Mouse (Mus musculus) left cerebral cortex, adult 2 months (tissue): ENCODE measurements at regions not wholly inside any gene's neighbourhood (a gene's known extent, or its start where the extent isn't known, plus 50 kb on each side); places are given as distances from the start of the nearest gene placed in this dataset.

ENCODE experiments used
- DNase-seq, 2 experiments: peaks; one replicate each; pipeline ENCODE4 v3.0.0; 2021 to 2022; ENCODE audit warnings: low spot score in 2 of 2, mixed read lengths in 1 of 2; ENCODE audit errors: extremely low spot score in 1 of 2
- H3K27ac ChIP-seq: fragments of 200-600 bp; 2 replicates; pipeline ENCODE4 v1.8.1; 2022
- H3K4me3 ChIP-seq: fragments of 200-600 bp; 2 replicates; pipeline ENCODE4 v1.8.1; 2022
- CTCF ChIP-seq: fragments of 200-600 bp; IDR thresholded peaks from 2 replicates; pipeline ENCODE4 v1.8.1; 2022; ENCODE audit warnings: antibody characterized with exemption, mild to moderate bottlenecking, moderate library complexity
- intact Hi-C: fragments of 180-260 bp; cut with DNase I; formaldehyde crosslinking; loops from one replicate; pipeline ENCODE4 v1.15.1; 2025

GRCm38 (mm10) chr4:135041921-135042320, 78.5 kb upstream of the Runx3 start:
- no peak for TF ChIP-seq CTCF
- intact Hi-C loops = no loop called here
- no peak overlapping the region for H3K4me3 ChIP-seq
- H3K27ac ChIP-seq = no peak overlapping the region
- no peak for DNase-seq

GRCm38 (mm10) chr4:135042501-135042900, 78.0 kb upstream of the Runx3 start:
- H3K4me3 ChIP-seq = no peak overlapping the region
- TF ChIP-seq CTCF = no peak
- no peak overlapping the region for H3K27ac ChIP-seq
- intact Hi-C loops = no loop called here
- DNase-seq = no peak

GRCm38 (mm10) chr4:135045054-135045453, 75.4 kb upstream of the Runx3 start:
- Histone ChIP-seq H3K27ac (no peak overlapping the region), H3K4me3 (no peak overlapping the region)
- intact Hi-C loops = no loop called here
- DNase-seq = no peak
- TF ChIP-seq CTCF = no peak

GRCm38 (mm10) chr4:135046619-135047018, 73.8 kb upstream of the Runx3 start:
- no peak for TF ChIP-seq CTCF
- Histone ChIP-seq H3K27ac (no peak overlapping the region), H3K4me3 (no peak overlapping the region)
- intact Hi-C loops = no loop called here
- DNase-seq = no peak

GRCm38 (mm10) chr4:135047251-135047650, 73.2 kb upstream of the Runx3 start:
- no peak for TF ChIP-seq CTCF
- H3K27ac ChIP-seq = no peak overlapping the region
- no peak overlapping the region for H3K4me3 ChIP-seq
- intact Hi-C loops = no loop called here
- no peak for DNase-seq

GRCm38 (mm10) chr4:135047771-135048170, 72.7 kb upstream of the Runx3 start:
- Histone ChIP-seq H3K4me3 (no peak overlapping the region), H3K27ac (no peak overlapping the region)
- no peak for TF ChIP-seq CTCF
- intact Hi-C loops = no loop called here
- DNase-seq = no peak

GRCm38 (mm10) chr4:135049924-135050323, 70.5 kb upstream of the Runx3 start:
- Histone ChIP-seq H3K4me3 (no peak overlapping the region), H3K27ac (no peak overlapping the region)
- no peak for DNase-seq
- no peak for TF ChIP-seq CTCF
- intact Hi-C loops = no loop called here

- no peak for DNase-seq
- intact Hi-C loops = no loop called here
- no peak for TF ChIP-seq CTCF
- no peak overlapping the region for H3K4me3 ChIP-seq
- H3K27ac ChIP-seq = no peak overlapping the region
Observed at GRCm38 (mm10) chr4:135051466-135051865, 69.0 kb upstream of the Runx3 start.

GRCm38 (mm10) chr4:135053585-135053984, 66.9 kb upstream of the Runx3 start:
- TF ChIP-seq CTCF = no peak
- intact Hi-C loops = no loop called here
- no peak overlapping the region for H3K4me3 ChIP-seq
- DNase-seq = no peak
- H3K27ac ChIP-seq = no peak overlapping the region

GRCm38 (mm10) chr4:135054353-135054752, 66.1 kb upstream of the Runx3 start:
- intact Hi-C loops = no loop called here
- no peak for DNase-seq
- TF ChIP-seq CTCF = no peak
- Histone ChIP-seq H3K27ac (no peak overlapping the region), H3K4me3 (no peak overlapping the region)

GRCm38 (mm10) chr4:135056371-135056770, 64.1 kb upstream of the Runx3 start:
- H3K4me3 ChIP-seq = no peak overlapping the region
- no peak for TF ChIP-seq CTCF
- intact Hi-C loops = no loop called here
- no peak for DNase-seq
- H3K27ac ChIP-seq = no peak overlapping the region

- intact Hi-C loops = no loop called here
- DNase-seq = no peak
Observed at GRCm38 (mm10) chr4:135057286-135057685, 63.2 kb upstream of the Runx3 start.

GRCm38 (mm10) chr4:135058895-135059294, 61.6 kb upstream of the Runx3 start:
- intact Hi-C loops = no loop called here
- no peak overlapping the region for H3K4me3 ChIP-seq
- no peak overlapping the region for H3K27ac ChIP-seq
- DNase-seq = no peak
- TF ChIP-seq CTCF = no peak

More at GRCm38 (mm10) chr4:135057286-135057685, 63.2 kb upstream of the Runx3 start:
- Histone ChIP-seq H3K27ac (no peak overlapping the region), H3K4me3 (no peak overlapping the region)
- no peak for TF ChIP-seq CTCF
